Mouse (Mus musculus) adrenal gland, postnatal 36 days (tissue): ENCODE results near the gene Sf3a3. TPM values are rescaled to one million over a fixed set of nuclear protein-coding genes. Genes with fewer than 3 reads are reported as not detected.
A peak's percentile ranks its signal among the peaks of the same experiment; 100 is the strongest.
"Not testable (repeated sequence)": the region's sequence is repeated elsewhere in the genome, so short reads cannot be mapped to it uniquely, and the experiment has no call there.

Experiments
- DNase-seq, 2 experiments: peaks; one replicate each; pipeline ENCODE4 v3.0.0; 2021; ENCODE audit warnings: mixed read lengths in 1 of 2
- total RNA-seq, 2 experiments: library from RNA; stranded (reverse); gene quantifications; 2 replicates each; pipeline ENCODE4 v1.2.3; 2021

The Sf3a3 gene
- total RNA-seq, 2 experiments from 2014 or later, result 39.3 to 39.6 TPM

- no peak for DNase-seq
Measured at GRCm38 (mm10) chr4:124699791-124700190, 14.8 kb upstream of the Sf3a3 start.

DNA sequence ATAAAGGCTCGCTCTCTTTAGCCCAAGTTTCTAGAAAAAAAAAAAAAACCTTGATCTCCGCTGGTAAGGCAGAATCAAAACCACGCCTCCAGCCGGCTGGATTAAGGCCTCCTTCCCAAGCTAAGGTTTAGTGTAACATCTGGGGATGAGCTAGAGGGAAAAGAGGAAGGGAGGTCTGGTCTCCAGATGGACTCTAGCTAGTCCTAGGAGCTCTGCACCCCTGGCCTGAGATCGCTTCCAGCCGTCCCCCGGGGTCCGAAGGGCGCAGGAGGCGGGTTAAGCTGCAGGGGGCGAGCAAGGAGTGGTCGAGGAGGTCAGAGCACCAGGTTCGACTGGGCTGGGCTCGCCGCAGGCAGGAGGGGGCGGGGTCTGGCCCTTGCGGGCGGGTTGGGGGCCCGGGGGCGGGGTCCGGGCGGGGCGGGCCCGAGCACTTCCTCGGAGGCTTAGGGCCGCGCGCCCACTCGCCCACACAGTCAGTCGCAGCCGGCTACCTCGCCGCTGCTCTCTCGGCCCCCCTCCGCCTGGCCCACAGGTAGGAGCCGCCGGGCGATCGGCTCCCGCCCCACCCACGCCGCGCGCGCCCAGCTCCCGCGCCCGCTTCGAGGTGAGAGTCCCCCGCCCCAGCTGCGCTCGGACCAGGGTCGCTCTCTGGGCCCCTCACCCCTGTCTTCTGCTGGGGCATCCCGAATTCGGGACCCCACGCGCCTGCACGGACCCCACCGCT is 14.2 kb upstream of the Sf3a3 start, which contains the start of gene Fhl3:
Fhl3 (plus strand) TSS at position 454 of the 724 bp plus-strand sequence.
- DNase-seq, result peak; percentile 68 to 87

DNA sequence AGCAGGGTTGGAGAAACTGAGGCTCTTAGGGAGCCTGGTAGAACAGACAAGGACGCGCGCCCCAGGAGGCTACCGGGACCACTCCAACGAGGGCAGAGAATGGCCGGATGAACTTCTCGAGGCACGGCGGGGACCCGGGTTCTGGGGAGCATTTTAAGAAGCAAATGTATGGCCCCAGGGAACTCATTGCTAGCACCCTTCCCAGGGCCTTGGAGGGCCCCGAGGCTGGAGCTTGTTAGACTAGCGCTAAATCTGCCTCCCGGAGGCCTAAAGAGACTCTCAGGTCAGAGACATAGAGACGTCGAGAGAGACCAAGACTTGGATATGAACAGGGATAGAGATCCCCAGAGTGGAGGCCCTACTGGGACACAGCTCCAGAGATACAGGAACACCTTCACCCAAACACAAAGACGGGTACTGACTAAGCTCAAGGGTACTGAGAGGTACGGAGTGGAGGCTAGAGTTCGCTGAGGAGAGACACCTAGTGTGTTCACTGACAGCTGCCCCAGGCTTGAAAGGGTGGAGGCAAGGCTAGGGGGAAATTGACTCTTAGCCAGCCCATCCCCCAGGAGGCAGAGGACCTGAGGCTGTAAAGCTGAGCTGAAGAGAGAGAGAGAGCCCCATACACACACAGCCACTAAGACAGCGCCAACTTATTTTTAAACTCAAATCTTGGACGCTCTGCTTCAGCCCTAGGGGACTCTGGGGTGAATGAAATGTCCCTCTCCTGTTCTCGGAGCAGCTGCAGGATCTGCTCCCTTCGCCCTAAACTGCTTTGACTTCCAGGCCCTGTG is 13.3 kb upstream of the Sf3a3 start:
- no peak for DNase-seq

- DNase-seq, result no peak
Measured at GRCm38 (mm10) chr4:124701916-124702315, 12.7 kb upstream of the Sf3a3 start.

- DNase-seq, result no peak
Measured at GRCm38 (mm10) chr4:124703406-124703805, 11.2 kb upstream of the Sf3a3 start.

DNA sequence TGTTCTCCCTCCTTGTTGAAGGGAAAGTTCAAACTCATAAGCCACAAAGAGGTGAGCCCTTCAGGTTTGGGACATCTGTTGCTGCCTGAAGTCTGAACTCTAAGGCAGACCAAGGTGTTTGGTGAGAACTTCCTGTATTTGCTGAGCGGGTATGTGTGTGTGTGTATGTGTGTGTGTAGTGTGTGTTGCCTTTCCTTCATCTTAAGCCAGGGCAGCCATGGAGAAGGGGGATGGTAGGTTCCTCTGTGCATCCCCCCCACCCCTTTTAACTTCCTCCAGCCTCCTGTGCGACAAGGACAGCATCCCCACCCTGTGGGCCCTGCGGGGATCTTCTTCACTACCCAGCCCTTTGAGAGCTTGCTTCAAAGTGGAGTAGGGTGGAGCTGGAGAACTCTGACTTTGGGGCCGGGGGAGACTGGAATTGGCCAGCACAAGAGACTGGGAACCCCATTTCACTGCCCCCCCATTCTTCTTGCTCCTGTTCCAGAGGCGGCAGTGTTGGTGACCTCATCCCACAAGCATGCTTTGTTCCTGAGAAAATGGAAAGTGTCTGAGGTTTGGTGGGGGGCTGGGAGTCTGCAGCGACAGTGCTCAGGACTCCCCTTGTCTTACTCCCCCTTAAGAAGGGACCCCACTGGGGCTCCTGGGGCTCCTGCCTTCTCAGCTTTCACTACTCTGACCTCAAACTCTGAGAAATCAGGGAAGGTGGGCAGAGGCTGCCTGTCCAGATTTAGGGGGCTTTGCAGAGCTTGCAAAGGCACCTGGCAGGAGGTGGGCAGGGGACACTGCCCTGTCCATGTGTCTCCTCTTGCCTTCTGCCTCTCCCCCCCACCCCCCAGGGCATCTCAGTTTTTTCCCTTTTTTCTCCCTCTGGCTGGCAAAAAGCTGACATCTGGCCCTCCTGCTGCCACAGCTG is 10.4 kb upstream of the Sf3a3 start:
- peak; percentile 44 to 66 for DNase-seq

GRCm38 (mm10) chr4:124704797-124705474 is 9.6 kb upstream of the Sf3a3 start:
- DNase-seq, result peak; percentile 40 to 70

GRCm38 (mm10) chr4:124705661-124706269 is 8.8 kb upstream of the Sf3a3 start:
- no peak for DNase-seq

- DNase-seq, result not testable (repeated sequence)
Measured at GRCm38 (mm10) chr4:124707381-124708199, 7.0 kb upstream of the Sf3a3 start.

DNA sequence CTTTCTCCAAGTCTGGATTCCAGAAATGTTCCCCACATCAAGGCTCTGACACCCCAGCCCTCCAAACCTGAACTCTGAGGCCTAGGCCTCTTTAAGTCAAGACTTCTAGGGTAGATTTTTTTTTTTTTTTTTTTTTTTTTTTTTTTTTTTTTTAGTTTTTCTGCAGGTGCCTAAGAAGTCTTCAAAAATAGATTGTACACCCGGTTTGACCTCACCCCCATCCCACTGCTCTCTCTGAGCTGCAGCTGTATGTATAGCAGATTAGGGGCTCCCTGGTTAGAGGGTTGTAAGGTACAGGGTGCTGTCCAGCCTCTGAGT is 6.4 kb upstream of the Sf3a3 start:
- not testable (repeated sequence) for DNase-seq

GRCm38 (mm10) chr4:124708518-124709477 is 5.8 kb upstream of the Sf3a3 start:
- peak; percentile 98 for DNase-seq

- DNase-seq, result peak; percentile 70 to 74
Measured at GRCm38 (mm10) chr4:124709961-124710446, 4.6 kb upstream of the Sf3a3 start.

GRCm38 (mm10) chr4:124710776-124711291 is 3.7 kb upstream of the Sf3a3 start:
- DNase-seq, result no peak

DNA sequence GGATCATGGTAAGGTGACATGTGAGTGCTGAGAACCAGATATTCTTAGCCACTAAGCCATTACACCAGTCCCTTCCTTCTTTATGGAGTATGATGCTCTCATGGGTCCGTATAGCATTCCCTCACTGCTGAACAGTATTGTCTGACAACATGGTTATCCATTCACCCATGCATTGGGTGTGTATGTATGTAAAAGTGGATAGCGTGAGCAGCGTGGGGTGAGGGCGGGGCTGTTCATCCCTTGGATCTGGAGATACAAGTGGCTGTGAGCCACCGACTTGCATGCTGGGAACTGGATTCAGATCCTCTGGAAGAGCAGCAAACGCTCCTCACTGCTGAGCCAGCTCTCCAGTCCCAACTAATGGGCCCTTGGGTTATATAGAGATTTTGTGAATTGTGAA is 2.0 kb upstream of the Sf3a3 start:
- DNase-seq, result no peak

DNA sequence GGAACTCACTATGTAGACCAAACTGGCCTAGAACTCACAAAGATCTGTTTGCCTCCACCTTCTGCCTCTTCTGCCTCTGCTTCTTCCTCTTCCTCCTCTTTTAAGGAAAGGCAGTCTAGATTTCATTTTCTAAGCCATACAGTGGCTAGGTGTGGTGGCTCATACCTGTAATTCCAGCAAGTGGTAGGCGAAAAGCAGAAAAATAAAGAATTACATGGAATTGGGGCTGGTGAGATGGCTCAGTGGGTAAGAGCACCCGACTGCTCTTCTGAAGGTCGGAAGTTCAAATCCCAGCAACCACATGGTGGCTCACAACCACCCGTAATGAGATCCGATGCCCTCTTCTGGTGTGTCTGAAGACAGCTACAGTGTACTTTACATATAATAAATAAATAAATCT is 726 bp upstream of the Sf3a3 start:
- DNase-seq, result not testable (repeated sequence)

- no peak for DNase-seq
Measured at GRCm38 (mm10) chr4:124719101-124719500, 4.5 kb downstream of the Sf3a3 start.

- DNase-seq, result no peak
Measured at GRCm38 (mm10) chr4:124726121-124726520, 11.5 kb downstream of the Sf3a3 start.

GRCm38 (mm10) chr4:124736952-124737351 is 22.4 kb downstream of the Sf3a3 start:
- no peak for DNase-seq

GRCm38 (mm10) chr4:124737486-124737885 is 22.9 kb downstream of the Sf3a3 start:
- DNase-seq, result no peak
